Mouse (Mus musculus) heart, adult 2 months (tissue): ENCODE data around the gene Bend7.

Source experiments
- CTCF ChIP-seq: fragments of 200-600 bp; IDR thresholded peaks from 2 replicates; pipeline ENCODE4 v1.8.1; 2022; ENCODE audit warnings: antibody characterized with exemption, mild to moderate bottlenecking, moderate library complexity
- EP300 ChIP-seq: fragments of 200-500 bp; IDR thresholded peaks from 2 replicates; pipeline ENCODE4 v1.6.1; 2011; ENCODE audit warnings: low read depth, low read length, control low read depth; ENCODE audit not compliant: insufficient read depth
- POLR2A ChIP-seq: fragments of 200-500 bp; IDR thresholded peaks from 2 replicates; pipeline ENCODE4 v1.6.1; 2011; ENCODE audit warnings: mild to moderate bottlenecking, low read depth, low read length, control low read depth; ENCODE audit not compliant: insufficient read depth

DNA sequence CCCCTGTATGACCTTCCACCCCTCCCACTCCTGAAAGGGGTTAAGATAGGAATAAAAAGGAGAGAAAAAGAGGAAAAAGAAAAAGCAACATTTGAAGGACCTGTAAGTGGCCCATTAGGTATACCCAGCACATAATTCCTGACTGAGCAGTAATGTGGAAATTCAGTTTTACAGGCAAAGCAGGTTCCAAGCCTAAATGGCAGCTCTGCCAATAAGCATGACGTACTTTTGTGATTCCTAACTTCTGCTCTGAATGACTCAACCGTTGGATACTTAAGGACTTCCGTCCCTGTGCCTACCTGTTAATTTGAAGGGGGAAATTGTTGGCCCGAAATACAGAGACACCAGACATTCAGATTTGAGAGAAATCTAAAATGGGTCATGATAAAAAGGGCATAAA is 74.9 kb downstream of the Bend7 start:
- no peak for TF ChIP-seq CTCF
- TF ChIP-seq POLR2A = no peak
- TF ChIP-seq EP300 = no peak
